Mouse (Mus musculus) forebrain, embryonic 12.5 days (tissue): Measurements from ENCODE around the gene Hdac4. TPM values are rescaled to one million over a fixed set of nuclear protein-coding genes. Genes with fewer than 3 reads are reported as not detected.
A peak's percentile ranks its signal among the peaks of the same experiment; 100 is the strongest.

Source experiments
- ATAC-seq: fragments of 200-750 bp; cut with Nextera tagmentation; 2 replicates; pipeline ENCODE4 v1.8.0; 2017; ENCODE audit warnings: moderate TSS enrichment; ENCODE audit not compliant: low FRiP score
- H3K27ac ChIP-seq: fragments of 300-500 bp; sonication (generic); 2 replicates; pipeline ENCODE4 v1.5.1; 2016; ENCODE audit warnings: mild to moderate bottlenecking
- H3K27me3 ChIP-seq: fragments of 300-500 bp; sonication (generic); 2 replicates; pipeline ENCODE4 v1.6.1; 2016; ENCODE audit warnings: mild to moderate bottlenecking
- H3K36me3 ChIP-seq: fragments of 300-500 bp; sonication (generic); replicated peaks from 2 replicates; pipeline ENCODE4 v1.6.1; 2016; ENCODE audit warnings: mild to moderate bottlenecking
- H3K4me1 ChIP-seq: fragments of 300-500 bp; sonication (generic); 2 replicates; pipeline ENCODE4 v1.6.1; 2016
- H3K4me2 ChIP-seq: fragments of 300-500 bp; sonication (generic); 2 replicates; pipeline ENCODE4 v1.6.1; 2016; ENCODE audit warnings: mild to moderate bottlenecking, moderate library complexity
- H3K4me3 ChIP-seq: fragments of 300-500 bp; sonication (generic); replicated peaks from 2 replicates; pipeline ENCODE4 v1.5.1; 2016; ENCODE audit warnings: mild to moderate bottlenecking
- H3K9ac ChIP-seq: fragments of 300-500 bp; sonication (generic); 2 replicates; pipeline ENCODE4 v1.6.1; 2016; ENCODE audit warnings: mild to moderate bottlenecking
- H3K9me3 ChIP-seq: fragments of 300-500 bp; sonication (generic); 2 replicates; pipeline ENCODE4 v1.6.1; 2016
- WGBS: fragments of 180-500 bp; shearing (Covaris S2); methylation state at CpG from one replicate; pipeline ENCODE4 v1.1.7; 2016; 5-methylcytosine and 5-hydroxymethylcytosine counted together
- polyA plus RNA-seq: library from polyadenylated mRNA; unstranded; fragments of >200 nt; fragmentation: Nextera tagmentation; extraction: Ambion mirVana; gene quantifications from 2 replicates; pipeline ENCODE4 v1.2.1, GENCODE M21; 2016

The Hdac4 gene
- polyA plus RNA-seq, 1 experiment from 2014 or later, result 24.8 TPM

DNA sequence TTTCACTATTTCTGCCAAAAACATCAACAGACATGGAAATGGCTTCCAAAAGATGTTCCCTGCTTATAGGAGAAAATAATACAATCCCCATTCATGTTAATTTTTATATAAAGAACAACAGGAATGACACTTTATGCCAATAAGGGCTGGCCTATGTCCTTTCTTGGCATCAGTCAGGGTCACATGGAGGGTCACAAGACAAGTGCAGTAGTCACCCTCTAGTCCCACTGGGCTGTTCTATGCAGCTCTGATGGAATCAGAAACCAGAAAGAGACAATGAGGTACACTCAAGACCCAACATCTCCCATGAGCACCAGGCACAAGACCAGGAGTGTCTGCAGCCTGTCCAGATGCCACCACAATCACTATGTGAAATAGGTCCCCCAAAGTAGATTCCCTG lies 91.5 kb downstream of the Hdac4 start:
- Histone ChIP-seq H3K27me3 (no peaks in the 10 kb centered on the region), H3K9ac (no peak overlapping the region), H3K36me3 (no peaks in the 10 kb centered on the region), H3K9me3 (no peaks in the 10 kb centered on the region), H3K4me3 (no peak overlapping the region), H3K4me1 (peaks cover 10% of the 10 kb centered on the region), H3K27ac (no peak overlapping the region), H3K4me2 (no peak overlapping the region)
- no peak for ATAC-seq

DNA sequence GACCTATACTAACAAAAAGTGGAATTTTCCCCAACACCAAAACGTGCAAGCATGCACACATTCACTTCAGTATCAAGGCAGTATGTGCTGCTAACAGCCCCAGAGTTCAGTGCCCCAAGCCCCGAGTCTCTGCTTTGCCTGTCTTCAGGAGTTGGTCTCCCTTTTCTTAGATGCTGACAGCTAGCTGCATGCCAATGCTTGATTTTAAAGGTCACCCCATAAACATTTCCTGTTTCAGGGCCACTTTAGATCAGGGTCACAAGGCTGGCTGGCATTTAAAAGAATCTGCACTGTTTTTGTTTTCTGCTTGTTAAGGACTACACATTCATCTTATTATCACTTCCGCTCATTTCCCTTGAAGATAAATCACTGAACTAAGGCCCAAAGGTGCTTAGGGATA lies 92.1 kb downstream of the Hdac4 start:
- Histone ChIP-seq H3K4me3 (no peak overlapping the region), H3K4me1 (peaks cover 10% of the 10 kb centered on the region), H3K9ac (no peak overlapping the region), H3K27ac (no peak overlapping the region), H3K27me3 (no peaks in the 10 kb centered on the region), H3K9me3 (no peaks in the 10 kb centered on the region), H3K36me3 (no peaks in the 10 kb centered on the region), H3K4me2 (no peak overlapping the region)
- 79% methylated on average over 3 of the region's 3 CpGs for WGBS
- no peak for ATAC-seq

DNA sequence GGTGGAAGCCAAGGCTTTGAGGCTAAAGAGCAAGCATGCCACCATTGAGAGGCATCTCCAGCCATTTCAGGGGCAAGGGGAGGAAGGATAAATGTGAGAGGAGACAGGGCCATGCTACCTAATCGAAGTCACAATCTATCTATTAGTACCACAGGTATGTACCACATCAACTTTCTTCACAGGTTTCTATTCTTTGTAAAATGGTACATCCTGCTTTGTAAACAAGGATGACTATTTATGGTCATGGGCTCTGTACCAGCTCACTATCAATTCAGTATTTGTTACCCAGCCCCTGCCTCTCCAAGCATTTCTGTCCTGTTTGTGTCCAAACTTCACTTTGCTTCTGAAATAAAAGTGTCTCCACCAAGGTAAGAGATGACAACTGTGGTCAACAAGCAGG lies 92.7 kb downstream of the Hdac4 start:
- Histone ChIP-seq H3K4me2 (no peak overlapping the region), H3K27me3 (no peaks in the 10 kb centered on the region), H3K9ac (no peak overlapping the region), H3K4me3 (no peak overlapping the region), H3K4me1 (peaks cover 10% of the 10 kb centered on the region), H3K9me3 (no peaks in the 10 kb centered on the region), H3K36me3 (no peaks in the 10 kb centered on the region), H3K27ac (no peak overlapping the region)
- 92% methylated on average over 1 of the region's 1 CpGs for WGBS
- no peak for ATAC-seq

GRCm38 (mm10) chr1:92100371-92100891 lies 95.1 kb downstream of the Hdac4 start:
- Histone ChIP-seq H3K36me3 (no peaks in the 10 kb centered on the region), H3K4me2 (no peak overlapping the region), H3K9me3 (no peaks in the 10 kb centered on the region), H3K4me1 (peaks cover 10% of the 10 kb centered on the region), H3K9ac (no peak overlapping the region), H3K4me3 (no peak overlapping the region), H3K27me3 (no peaks in the 10 kb centered on the region), H3K27ac (no peak overlapping the region)
- 78% methylated on average over 4 of the region's 4 CpGs for WGBS
- ATAC-seq, result no peak

- Histone ChIP-seq H3K4me3 (no peak overlapping the region), H3K4me1 (peaks cover 10% of the 10 kb centered on the region), H3K9me3 (no peaks in the 10 kb centered on the region), H3K27me3 (no peaks in the 10 kb centered on the region), H3K27ac (no peak overlapping the region), H3K36me3 (no peaks in the 10 kb centered on the region), H3K4me2 (no peak overlapping the region), H3K9ac (no peak overlapping the region)
- WGBS, result 88% methylated on average over 4 of the region's 4 CpGs
- ATAC-seq, result no peak
Observed at GRCm38 (mm10) chr1:92099964-92100363, 95.5 kb downstream of the Hdac4 start.

DNA sequence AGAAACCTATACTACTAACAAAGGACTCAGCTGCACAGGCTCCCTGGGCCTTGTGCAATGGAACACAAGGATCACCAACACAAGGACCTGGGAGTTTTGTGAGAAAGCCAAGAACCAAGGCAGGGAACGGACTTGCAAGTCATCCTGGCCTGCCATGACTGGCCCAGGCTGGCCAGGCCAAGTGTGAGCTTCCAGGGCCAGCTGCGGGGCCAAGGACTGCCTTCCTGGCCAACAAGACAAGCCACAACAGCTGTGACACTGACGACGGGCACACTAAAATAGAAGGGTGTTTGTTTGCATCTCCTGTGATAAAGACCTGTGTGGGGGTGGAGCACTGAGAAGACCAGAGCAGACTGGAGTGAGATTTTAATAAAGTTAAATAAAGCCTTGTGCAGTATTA lies 96.0 kb downstream of the Hdac4 start:
- Histone ChIP-seq H3K27me3 (no peaks in the 10 kb centered on the region), H3K9me3 (no peaks in the 10 kb centered on the region), H3K9ac (no peak overlapping the region), H3K4me2 (no peak overlapping the region), H3K4me1 (peaks cover 10% of the 10 kb centered on the region), H3K27ac (no peak overlapping the region), H3K36me3 (no peaks in the 10 kb centered on the region), H3K4me3 (no peak overlapping the region)
- no peak for ATAC-seq
- WGBS, result 73% methylated on average over 4 of the region's 4 CpGs

DNA sequence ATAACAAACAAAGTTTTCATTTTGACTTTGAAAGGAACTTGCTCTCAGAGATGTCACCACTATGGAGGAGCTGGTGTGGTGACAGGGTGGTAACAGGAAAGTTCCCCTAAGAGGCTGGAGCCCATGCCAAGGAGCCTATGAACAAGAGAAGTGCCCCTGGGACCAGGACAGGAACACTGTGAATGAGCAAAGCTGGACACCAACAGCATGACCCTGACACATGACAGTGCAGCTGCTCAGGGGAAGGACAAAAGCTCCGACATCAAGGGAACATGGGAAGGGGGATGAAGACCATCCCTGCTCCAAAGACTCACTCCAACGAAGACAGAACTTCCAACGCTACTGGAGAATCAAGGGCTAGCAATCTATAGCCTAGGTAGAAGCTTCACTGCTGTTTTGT lies 97.0 kb downstream of the Hdac4 start:
- Histone ChIP-seq H3K27ac (no peak overlapping the region), H3K36me3 (no peaks in the 10 kb centered on the region), H3K9me3 (no peaks in the 10 kb centered on the region), H3K4me3 (no peak overlapping the region), H3K4me2 (no peak overlapping the region), H3K27me3 (no peaks in the 10 kb centered on the region), H3K4me1 (peaks cover 10% of the 10 kb centered on the region), H3K9ac (no peak overlapping the region)
- ATAC-seq, result no peak
- 94% methylated on average over 3 of the region's 3 CpGs for WGBS

DNA sequence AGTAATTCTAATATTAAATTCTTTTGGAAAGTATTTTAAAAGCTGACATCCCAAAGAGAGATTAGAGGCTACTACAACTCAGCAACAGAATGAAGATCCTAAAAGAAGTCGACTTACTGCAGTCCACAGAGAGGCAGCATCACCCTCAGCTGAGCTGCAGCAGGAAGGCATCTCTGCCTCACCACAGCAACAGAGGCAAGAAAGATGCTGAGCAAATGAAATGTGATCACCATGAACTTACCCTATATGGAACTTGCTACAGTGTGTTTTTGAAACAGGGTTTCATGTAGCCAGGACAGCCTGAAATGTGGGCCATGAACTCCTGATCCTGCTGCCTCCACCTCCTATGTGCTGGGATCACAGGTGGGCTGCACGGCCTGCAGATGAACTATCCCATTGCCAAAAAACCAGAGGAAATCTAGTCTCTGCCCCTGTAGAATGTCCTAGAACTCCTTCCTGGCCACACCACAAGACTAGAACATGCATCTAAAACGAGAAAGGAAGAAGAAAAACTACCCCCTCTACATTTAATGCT lies 98.4 kb downstream of the Hdac4 start:
- peaks cover 10% of the 10 kb centered on the region for H3K4me1 ChIP-seq
- no peak overlapping the region for H3K4me3 ChIP-seq
- no peaks in the 10 kb centered on the region for H3K9me3 ChIP-seq
- H3K4me2 ChIP-seq, result no peak overlapping the region
- no peak overlapping the region for H3K27ac ChIP-seq
- no peak overlapping the region for H3K9ac ChIP-seq
- no peaks in the 10 kb centered on the region for H3K36me3 ChIP-seq
- no peak for ATAC-seq
- H3K27me3 ChIP-seq, result no peaks in the 10 kb centered on the region
- 76% methylated on average over 3 of the region's 3 CpGs for WGBS

- Histone ChIP-seq H3K9ac (no peak overlapping the region), H3K27me3 (no peaks in the 10 kb centered on the region), H3K4me1 (peaks cover under 1% of the 10 kb centered on the region), H3K9me3 (no peaks in the 10 kb centered on the region), H3K36me3 (no peaks in the 10 kb centered on the region), H3K27ac (no peak overlapping the region), H3K4me2 (no peak overlapping the region), H3K4me3 (no peak overlapping the region)
- 84% methylated on average over 4 of the region's 4 CpGs for WGBS
- ATAC-seq, result no peak
Observed at GRCm38 (mm10) chr1:92092286-92092685, 103.2 kb downstream of the Hdac4 start.

DNA sequence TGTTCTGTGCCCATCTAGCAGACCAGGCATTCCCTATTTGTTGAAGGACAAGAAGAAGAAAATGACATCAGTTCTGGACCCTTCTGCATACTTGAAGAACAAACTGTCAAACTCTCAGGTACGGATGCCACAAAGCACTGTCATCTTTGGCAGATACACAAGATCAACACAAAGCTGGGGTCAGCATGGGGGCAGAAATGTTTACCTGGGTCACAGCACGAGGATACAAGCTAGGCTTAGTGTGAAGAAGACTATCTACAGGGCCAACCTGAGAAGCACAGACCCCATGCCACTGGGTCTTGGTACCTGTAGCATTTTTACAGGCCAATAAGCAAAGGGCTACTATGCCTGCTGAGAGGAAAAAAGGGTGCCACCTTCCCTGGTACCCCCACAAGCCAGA lies 107.7 kb downstream of the Hdac4 start:
- Histone ChIP-seq H3K4me3 (no peak overlapping the region), H3K4me2 (no peak overlapping the region), H3K9ac (no peak overlapping the region), H3K4me1 (peaks cover 28% of the 10 kb centered on the region), H3K9me3 (no peaks in the 10 kb centered on the region), H3K36me3 (no peaks in the 10 kb centered on the region), H3K27ac (no peak overlapping the region), H3K27me3 (no peaks in the 10 kb centered on the region)
- no peak for ATAC-seq
- WGBS, result 86% methylated on average over 2 of the region's 2 CpGs

DNA sequence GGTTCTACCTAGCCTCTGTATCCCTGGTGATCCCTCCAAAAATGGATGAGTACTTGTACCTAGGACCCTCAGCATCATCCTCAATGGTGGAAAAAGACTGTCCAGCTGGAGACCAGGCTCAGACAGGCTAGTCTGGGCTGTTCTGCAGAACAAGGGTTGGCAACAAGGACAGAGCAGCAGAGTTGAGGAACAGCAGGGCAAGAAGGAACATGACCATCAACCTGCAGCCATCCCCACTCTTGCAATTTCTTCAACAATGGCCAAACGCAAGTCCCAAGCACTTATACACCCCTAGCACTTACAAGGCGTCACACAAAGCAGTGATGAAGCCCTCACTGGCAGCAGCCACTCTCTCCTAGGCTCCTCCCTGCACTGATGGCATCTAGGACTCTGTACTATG lies 108.2 kb downstream of the Hdac4 start:
- Histone ChIP-seq H3K9ac (no peak overlapping the region), H3K4me3 (no peak overlapping the region), H3K27me3 (no peaks in the 10 kb centered on the region), H3K27ac (no peak overlapping the region), H3K4me1 (peaks cover 28% of the 10 kb centered on the region), H3K9me3 (no peaks in the 10 kb centered on the region), H3K36me3 (no peaks in the 10 kb centered on the region), H3K4me2 (no peak overlapping the region)
- ATAC-seq, result no peak
- WGBS, result 77% methylated on average over 2 of the region's 2 CpGs

DNA sequence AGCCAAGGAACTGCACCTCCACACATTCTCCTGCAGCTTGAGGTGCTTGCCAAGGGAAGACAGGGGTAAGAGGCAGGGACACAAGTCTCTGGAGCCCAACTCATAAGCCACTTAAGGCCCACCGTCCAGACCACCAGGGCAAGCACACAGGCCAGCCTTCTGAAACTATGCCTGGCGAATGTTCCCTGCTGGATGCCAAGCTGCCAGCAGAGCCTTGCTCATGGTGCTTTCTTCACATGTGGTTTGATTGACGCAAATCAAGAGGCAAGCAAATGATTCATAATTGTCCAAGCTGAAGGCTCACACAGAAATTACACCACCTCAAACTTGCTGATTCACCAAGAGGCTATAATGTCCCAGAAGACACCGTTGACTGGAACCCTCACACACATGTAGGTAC lies 108.7 kb downstream of the Hdac4 start:
- no peaks in the 10 kb centered on the region for H3K36me3 ChIP-seq
- 82% methylated on average over 4 of the region's 4 CpGs for WGBS
- no peak overlapping the region for H3K4me2 ChIP-seq
- H3K4me3 ChIP-seq, result no peak overlapping the region
- no peaks in the 10 kb centered on the region for H3K9me3 ChIP-seq
- no peak overlapping the region for H3K9ac ChIP-seq
- ATAC-seq, result no peak
- H3K27ac ChIP-seq, result peak overlapping the region; percentile 36; the same call in 1 of the 2 replicates
- peaks cover 28% of the 10 kb centered on the region for H3K4me1 ChIP-seq
- no peaks in the 10 kb centered on the region for H3K27me3 ChIP-seq

DNA sequence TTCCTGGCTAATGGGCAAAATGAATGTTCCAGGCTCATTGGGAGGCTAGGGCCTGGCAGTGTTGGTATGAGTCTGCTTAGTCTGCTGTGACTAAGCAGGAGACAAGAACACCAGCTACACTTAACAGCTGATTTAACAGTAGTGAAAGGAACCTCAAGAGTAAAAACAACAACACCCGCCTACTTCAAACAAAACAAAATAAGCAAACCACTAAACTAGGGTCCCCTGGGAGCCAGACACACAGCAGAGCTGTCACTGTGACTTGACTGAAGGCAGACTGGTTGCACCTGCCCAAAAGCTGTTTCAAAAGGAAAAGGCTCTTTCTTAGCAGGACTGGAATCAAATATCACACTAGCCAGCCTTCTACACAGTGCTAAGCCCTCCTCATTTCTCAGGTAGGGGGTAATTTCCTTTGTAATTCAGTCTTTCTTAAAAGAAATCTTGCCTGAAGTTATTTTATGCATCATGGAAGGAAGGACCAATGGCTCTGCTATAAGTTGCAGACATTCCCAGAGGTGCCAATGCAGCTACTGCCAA lies 109.2 kb downstream of the Hdac4 start:
- no peak overlapping the region for H3K4me2 ChIP-seq
- peak overlapping the region; percentile 36; the same call in 1 of the 2 replicates for H3K27ac ChIP-seq
- ATAC-seq, result no peak
- no peak overlapping the region for H3K4me3 ChIP-seq
- WGBS, result 43% methylated on average over 1 of the region's 1 CpGs
- H3K36me3 ChIP-seq, result no peaks in the 10 kb centered on the region
- H3K27me3 ChIP-seq, result no peaks in the 10 kb centered on the region
- no peak overlapping the region for H3K9ac ChIP-seq
- peaks cover 28% of the 10 kb centered on the region for H3K4me1 ChIP-seq
- no peaks in the 10 kb centered on the region for H3K9me3 ChIP-seq
